Mouse (Mus musculus): ENCODE measurements around the gene Ccm2.
A peak's percentile ranks its signal among the peaks of the same experiment; 100 is the strongest.

- peak; percentile 25; the same call in 1 of the 2 replicates for TF ChIP-seq POLR2A (IDR thresholded peaks at IDR 0.05; ENCODE audit: borderline replicate concordance, insufficient read depth, low read length)
- no peak for TF ChIP-seq CTCF (IDR thresholded peaks at IDR 0.05; ENCODE audit: borderline replicate concordance, insufficient read depth, low read depth, low read length)
Measured at GRCm38 (mm10) chr11:6546205-6547013, at the start of gene Ccm2.

All from cerebellum, adult 2 months (tissue).